Mouse (Mus musculus) hindbrain, embryonic 11.5 days (tissue): ENCODE measurements around the gene Robo1. TPM values are rescaled to one million over a fixed set of nuclear protein-coding genes. Genes with fewer than 3 reads are reported as not detected.

ENCODE experiments used
- ATAC-seq: fragments of 200-750 bp; cut with Nextera tagmentation; 2 replicates; pipeline ENCODE4 v1.8.0; 2017; ENCODE audit warnings: mild to moderate bottlenecking, moderate TSS enrichment, moderate library complexity; ENCODE audit not compliant: low FRiP score
- DNase-seq: peaks from one replicate; pipeline ENCODE4 v3.0.0-alpha.2; 2015; ENCODE audit warnings: low spot score
- H3K27ac ChIP-seq: fragments of 300-500 bp; sonication (generic); 2 replicates; pipeline ENCODE4 v1.5.1; 2014; ENCODE audit warnings: mild to moderate bottlenecking, low read depth, low read length
- H3K27me3 ChIP-seq: fragments of 300-500 bp; sonication (generic); 2 replicates; pipeline ENCODE4 v1.6.1; 2014; ENCODE audit warnings: mild to moderate bottlenecking, low read length, moderate library complexity, mixed read lengths; ENCODE audit not compliant: control insufficient read depth, insufficient read depth
- H3K36me3 ChIP-seq: fragments of 300-500 bp; sonication (generic); 2 replicates; pipeline ENCODE4 v1.6.1; 2014; ENCODE audit warnings: mild to moderate bottlenecking, low read length, moderate library complexity, mixed read lengths; ENCODE audit not compliant: control insufficient read depth, insufficient read depth
- H3K4me1 ChIP-seq: fragments of 300-500 bp; sonication (generic); replicated peaks from 2 replicates; pipeline ENCODE4 v1.6.1; 2014; ENCODE audit warnings: low read length, mixed read lengths; ENCODE audit not compliant: control insufficient read depth, insufficient read depth
- H3K4me2 ChIP-seq: fragments of 300-500 bp; sonication (generic); replicated peaks from 2 replicates; pipeline ENCODE4 v1.6.1; 2014; ENCODE audit warnings: mild to moderate bottlenecking, low read depth, low read length
- H3K4me3 ChIP-seq: fragments of 300-500 bp; sonication (generic); 2 replicates; pipeline ENCODE4 v1.5.1; 2014; ENCODE audit warnings: low read depth, low read length
- H3K9ac ChIP-seq: fragments of 300-500 bp; sonication (generic); 2 replicates; pipeline ENCODE4 v1.6.1; 2014; ENCODE audit warnings: low read depth, low read length
- H3K9me3 ChIP-seq: fragments of 300-500 bp; sonication (generic); 2 replicates; pipeline ENCODE4 v1.6.1; 2016; ENCODE audit warnings: low read length; ENCODE audit not compliant: control insufficient read depth
- WGBS: fragments of 180-500 bp; shearing (Covaris S2); extraction: QIAGEN DNeasy Blood & Tissue Kit; methylation state at CpG from one replicate; pipeline ENCODE4 v1.1.7; 2014; 5-methylcytosine and 5-hydroxymethylcytosine counted together
- polyA plus RNA-seq: library from polyadenylated mRNA; unstranded; fragments of >200 nt; fragmentation: Nextera tagmentation; extraction: Ambion mirVana; gene quantifications from 2 replicates; pipeline ENCODE4 v1.2.1, GENCODE M21; 2014

The Robo1 gene
- polyA plus RNA-seq, 1 experiment from 2014 or later, result 55.9 TPM

- ATAC-seq (no peak), DNase-seq (no peak)
- no peak overlapping the region for H3K9ac ChIP-seq
- no peaks in the 10 kb centered on the region for H3K9me3 ChIP-seq
- no peaks in the 10 kb centered on the region for H3K36me3 ChIP-seq
- H3K27ac ChIP-seq, result no peak overlapping the region
- no peaks in the 10 kb centered on the region for H3K27me3 ChIP-seq
- 71% methylated on average over 9 of the region's 9 CpGs for WGBS
- no peak overlapping the region for H3K4me3 ChIP-seq
- no peaks in the 10 kb centered on the region for H3K4me1 ChIP-seq
- H3K4me2 ChIP-seq, result no peak overlapping the region
These were observed 333.1 kb downstream of the Robo1 start for GRCm38 (mm10) chr16:72640932-72641811.

DNA sequence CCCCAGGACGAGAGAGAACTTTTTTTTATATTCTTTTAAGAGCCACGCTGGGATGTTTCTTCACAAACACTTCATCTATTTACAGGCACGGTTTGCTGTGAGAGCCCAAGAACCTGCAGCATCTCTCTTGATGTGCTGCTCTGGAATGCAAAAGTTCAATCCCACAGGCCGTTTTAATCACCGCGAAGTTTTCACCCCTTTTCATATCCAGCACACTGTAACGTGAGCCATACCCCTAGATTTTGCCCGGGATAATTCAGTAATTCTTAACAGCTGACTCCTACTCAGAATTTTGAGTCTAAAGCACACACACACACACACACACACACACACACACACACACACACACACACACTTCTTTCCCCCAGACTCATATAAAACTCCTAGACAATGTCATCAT lies 337.8 kb downstream of the Robo1 start:
- 43% methylated on average over 8 of the region's 8 CpGs for WGBS

DNA sequence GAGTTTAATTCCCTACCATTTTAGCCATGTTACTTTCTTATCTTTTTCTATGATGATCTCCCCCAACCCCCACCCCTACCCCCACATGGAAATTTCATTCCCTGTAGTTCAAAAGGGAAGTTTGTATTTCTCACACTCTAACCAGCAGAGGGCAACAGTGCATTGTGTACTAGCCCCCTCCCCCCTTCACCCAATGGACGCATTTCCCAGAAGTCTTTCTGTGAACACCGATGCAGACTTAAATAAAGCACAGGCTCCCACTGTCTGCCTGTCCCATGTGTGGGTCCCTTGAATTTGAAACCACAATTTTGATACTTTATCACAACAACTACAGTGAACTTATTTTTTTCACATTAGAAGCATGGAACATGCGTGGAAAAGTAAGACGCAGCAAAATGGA lies 341.2 kb downstream of the Robo1 start:
- Histone ChIP-seq H3K36me3 (no peaks in the 10 kb centered on the region), H3K27me3 (no peaks in the 10 kb centered on the region), H3K9me3 (no peaks in the 10 kb centered on the region), H3K9ac (no peak overlapping the region), H3K4me2 (no peak overlapping the region), H3K27ac (no peak overlapping the region), H3K4me3 (no peak overlapping the region), H3K4me1 (no peaks in the 10 kb centered on the region)
- ATAC-seq (peak; percentile 78; the same call in 1 of the 2 replicates), DNase-seq (peak; percentile 76)
- WGBS, result 40% methylated on average over 4 of the region's 4 CpGs

More for the DNA sequence above, 337.8 kb downstream of the Robo1 start:
- no peak overlapping the region for H3K27ac ChIP-seq
- H3K36me3 ChIP-seq, result no peaks in the 10 kb centered on the region
- no peak overlapping the region for H3K4me3 ChIP-seq
- no peaks in the 10 kb centered on the region for H3K4me1 ChIP-seq
- H3K9me3 ChIP-seq, result no peaks in the 10 kb centered on the region
- no peak overlapping the region for H3K9ac ChIP-seq
- ATAC-seq (no peak), DNase-seq (no peak)
- no peaks in the 10 kb centered on the region for H3K27me3 ChIP-seq
- H3K4me2 ChIP-seq, result no peak overlapping the region

DNA sequence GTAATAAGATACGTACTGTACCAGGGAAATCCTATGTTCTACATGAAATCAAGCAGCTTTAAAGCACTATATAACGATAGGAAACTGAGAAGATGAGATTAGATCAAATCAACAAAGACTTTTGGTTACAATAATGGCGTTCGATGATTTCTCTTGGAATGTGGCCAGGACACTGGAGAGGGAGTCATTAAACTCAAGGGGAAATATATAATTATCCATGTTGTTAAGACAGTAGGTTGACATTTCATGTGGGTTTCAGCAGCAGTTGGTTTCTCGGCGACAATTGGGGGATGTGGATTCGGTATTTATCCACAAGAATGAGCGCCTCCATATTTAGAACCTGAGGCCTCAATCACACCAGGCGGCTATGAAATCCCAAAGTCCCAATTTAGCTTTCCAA lies 347.3 kb downstream of the Robo1 start:
- no peak for ATAC-seq
- H3K9ac ChIP-seq, result no peak overlapping the region
- H3K27ac ChIP-seq, result no peak overlapping the region
- no peaks in the 10 kb centered on the region for H3K36me3 ChIP-seq
- no peak overlapping the region for H3K4me3 ChIP-seq
- no peaks in the 10 kb centered on the region for H3K27me3 ChIP-seq
- no peaks in the 10 kb centered on the region for H3K9me3 ChIP-seq
- H3K4me1 ChIP-seq, result no peaks in the 10 kb centered on the region
- H3K4me2 ChIP-seq, result no peak overlapping the region
- 92% methylated on average over 9 of the region's 9 CpGs for WGBS
- no peak for DNase-seq

DNA sequence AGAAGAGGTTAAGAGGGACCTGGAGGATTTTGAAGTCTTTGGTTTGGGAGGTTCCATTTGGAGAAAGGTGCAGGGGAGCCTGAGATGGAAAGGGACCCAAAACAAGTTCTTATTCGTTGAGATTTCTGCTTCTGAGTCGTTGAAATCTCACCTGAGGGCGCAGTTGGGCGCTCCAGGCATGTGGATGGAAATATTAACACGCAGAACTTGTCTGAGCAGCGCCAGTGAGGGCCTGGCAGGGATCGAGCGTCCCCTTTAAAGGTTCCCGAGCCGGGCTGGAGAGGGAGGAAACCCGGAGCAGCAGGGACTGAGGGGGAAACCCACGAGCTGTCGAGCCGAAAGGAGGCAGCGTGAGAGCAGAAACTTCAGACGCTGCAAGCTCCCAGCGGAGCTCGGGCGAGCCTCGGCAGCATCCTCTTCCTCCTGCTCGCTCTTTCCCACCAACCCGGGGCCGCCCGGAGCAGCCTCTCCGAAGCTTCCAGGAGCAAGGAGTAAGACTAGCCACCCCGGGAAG lies 354.8 kb downstream of the Robo1 start:
- WGBS, result under 1% methylated on average over 26 of the region's 26 CpGs
- Histone ChIP-seq H3K4me1 (no peaks in the 10 kb centered on the region), H3K36me3 (no peaks in the 10 kb centered on the region), H3K27me3 (no peaks in the 10 kb centered on the region), H3K9me3 (no peaks in the 10 kb centered on the region), H3K9ac (peak overlapping the region; percentile 83), H3K4me2 (peak overlapping the region; percentile 84), H3K27ac (peak overlapping the region; percentile 85), H3K4me3 (peak overlapping the region; percentile 57)
- ATAC-seq, result peak; percentile 87
- DNase-seq, result peak; percentile 86

DNA sequence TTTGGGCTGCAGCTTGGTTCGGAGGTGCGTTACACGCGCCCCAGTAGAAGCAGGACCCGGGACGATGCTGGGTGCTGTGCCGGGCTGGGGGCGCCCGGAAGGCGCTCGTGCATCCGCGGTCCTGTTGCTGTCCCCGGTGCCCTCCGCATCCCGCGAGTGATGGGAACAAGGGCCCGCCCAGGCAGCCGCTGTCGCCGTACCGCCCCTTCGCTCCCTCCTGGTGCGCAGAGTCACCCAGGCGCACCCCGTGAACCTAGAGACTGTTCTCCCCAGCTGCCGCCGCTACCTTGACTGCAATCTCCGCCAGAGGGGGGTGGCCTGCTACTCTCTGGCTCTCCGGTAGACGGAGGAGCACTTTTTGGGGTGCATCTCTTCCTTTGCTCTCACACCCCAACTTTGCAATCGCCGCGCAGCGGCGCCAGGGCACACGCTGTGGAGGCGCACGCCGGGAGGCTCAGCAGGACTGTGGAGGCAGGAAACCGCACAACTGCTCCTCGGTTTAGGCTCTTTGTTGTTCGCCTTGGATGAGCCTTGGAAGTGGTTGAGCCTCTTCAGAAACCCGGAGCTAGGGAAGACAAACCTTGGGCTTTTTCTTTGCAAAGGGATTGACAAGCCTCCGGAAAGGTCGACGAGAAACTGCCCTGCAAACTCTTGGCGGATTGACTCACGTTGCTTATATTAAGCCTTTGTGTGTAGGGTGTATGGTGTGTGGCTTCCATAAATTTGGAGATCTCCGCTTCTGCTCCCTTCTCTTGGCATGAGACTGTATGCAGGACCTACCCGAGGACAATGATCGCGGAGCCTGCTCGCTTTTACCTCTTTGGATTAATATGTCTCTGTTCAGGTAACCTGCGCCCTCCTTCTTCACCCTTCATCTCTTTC lies 355.5 kb downstream of the Robo1 start:
- Histone ChIP-seq H3K27me3 (no peaks in the 10 kb centered on the region), H3K4me3 (peak overlapping the region; percentile 57), H3K4me2 (peak overlapping the region; percentile 84), H3K36me3 (no peaks in the 10 kb centered on the region), H3K27ac (peak overlapping the region; percentile 85), H3K4me1 (no peaks in the 10 kb centered on the region), H3K9me3 (no peaks in the 10 kb centered on the region), H3K9ac (peak overlapping the region; percentile 83)
- DNase-seq (peak; percentile 67), ATAC-seq (peak; percentile 84)
- WGBS, result under 1% methylated on average over 52 of the region's 55 CpGs

DNA sequence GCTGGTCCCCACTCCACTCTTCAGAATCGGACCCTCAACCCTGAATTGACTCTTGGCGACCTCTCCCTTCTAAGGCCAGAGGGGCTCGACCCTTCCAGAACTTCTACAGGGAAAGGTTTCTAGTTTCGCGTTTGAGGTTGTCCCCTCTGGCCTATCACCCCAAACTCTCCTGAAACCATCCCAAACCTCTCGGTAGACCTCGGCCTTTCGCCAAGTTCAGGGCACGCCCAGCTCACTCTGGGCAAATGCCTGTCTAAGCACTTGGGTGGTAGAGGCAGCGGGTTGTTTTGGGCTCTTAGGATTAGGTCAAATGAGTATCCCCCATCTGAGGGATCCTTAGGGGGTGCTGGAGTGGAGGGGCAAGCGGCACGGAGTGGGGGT lies 356.1 kb downstream of the Robo1 start:
- DNase-seq (peak; percentile 57), ATAC-seq (peak; percentile 30; the same call in 1 of the 2 replicates)
- H3K27me3 ChIP-seq, result no peaks in the 10 kb centered on the region
- H3K4me1 ChIP-seq, result no peaks in the 10 kb centered on the region
- 1% methylated on average over 12 of the region's 12 CpGs for WGBS
- H3K9me3 ChIP-seq, result no peaks in the 10 kb centered on the region
- H3K9ac ChIP-seq, result peak overlapping the region; percentile 83
- peak overlapping the region; percentile 57 for H3K4me3 ChIP-seq
- H3K4me2 ChIP-seq, result peak overlapping the region; percentile 84
- H3K27ac ChIP-seq, result no peak overlapping the region
- H3K36me3 ChIP-seq, result no peaks in the 10 kb centered on the region

DNA sequence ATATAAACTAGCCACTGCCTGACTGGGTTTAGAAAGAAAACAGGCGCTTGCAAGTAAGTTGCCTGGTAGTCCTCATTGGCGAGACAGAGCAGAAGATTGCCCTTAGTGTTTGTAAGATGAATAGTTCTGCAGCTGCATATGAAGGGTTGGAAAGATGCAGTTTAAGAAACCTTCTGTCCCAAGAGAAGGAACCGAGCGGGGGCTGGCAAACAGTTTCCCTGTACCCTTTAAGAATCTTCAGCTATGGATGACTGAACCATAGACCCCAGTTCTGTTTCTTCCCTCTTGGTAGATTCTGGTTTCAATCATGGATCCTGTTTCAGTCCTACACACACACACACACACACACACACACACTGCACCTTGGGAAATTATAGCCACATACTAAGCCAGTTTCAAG lies 356.7 kb downstream of the Robo1 start:
- H3K9me3 ChIP-seq, result no peaks in the 10 kb centered on the region
- H3K36me3 ChIP-seq, result no peaks in the 10 kb centered on the region
- no peak overlapping the region for H3K27ac ChIP-seq
- H3K9ac ChIP-seq, result peak overlapping the region; percentile 83
- peak overlapping the region; percentile 84 for H3K4me2 ChIP-seq
- ATAC-seq, result no peak
- H3K4me3 ChIP-seq, result peak overlapping the region; percentile 57
- H3K27me3 ChIP-seq, result no peaks in the 10 kb centered on the region
- peak; percentile 48 for DNase-seq
- H3K4me1 ChIP-seq, result no peaks in the 10 kb centered on the region
- WGBS, result 8% methylated on average over 4 of the region's 4 CpGs
